Mouse (Mus musculus): Measurements from ENCODE around the gene Stard9. TPM values are rescaled to one million over a fixed set of nuclear protein-coding genes. Genes with fewer than 3 reads are reported as not detected.

Gene Stard9
- polyA plus RNA-seq, 1 experiment = 2.1 TPM

- no peaks in the 10 kb centered on the region for H3K27me3 ChIP-seq (ENCODE audit: control insufficient read depth, insufficient read depth, low read length)
- no peak for TF ChIP-seq POLR2A (IDR thresholded peaks at IDR 0.05; ENCODE audit: low read depth, low read length)
- TF ChIP-seq CTCF (IDR thresholded peaks at IDR 0.05; ENCODE audit: extremely low read depth, insufficient read length, insufficient replicate concordance, low read depth, low read length) = no peak
- H3K27ac ChIP-seq (ENCODE audit: insufficient read depth, low read depth, low read length) = no peak overlapping the region
- H3K36me3 ChIP-seq (ENCODE audit: control insufficient read depth, insufficient read depth, low read length) = no peaks in the 10 kb centered on the region
- H3K4me3 ChIP-seq (ENCODE audit: low read depth, low read length) = no peak overlapping the region
- H3K4me1 ChIP-seq (ENCODE audit: control insufficient read depth, insufficient read depth, insufficient read length, low read length) = peaks cover 6% of the 10 kb centered on the region; the same call in 1 of the 2 replicates
- WGBS = 72% methylated on average over 7 of the region's 7 CpGs
Measured at GRCm38 (mm10) chr2:120652925-120653284, 24.0 kb downstream of the Stard9 start.

GRCm38 (mm10) chr2:120654693-120655092 lies 25.8 kb downstream of the Stard9 start:
- H3K27ac ChIP-seq (ENCODE audit: insufficient read depth, low read depth, low read length) = no peak overlapping the region
- 79% methylated on average over 2 of the region's 2 CpGs for WGBS
- no peaks in the 10 kb centered on the region for H3K27me3 ChIP-seq (ENCODE audit: control insufficient read depth, insufficient read depth, low read length)
- H3K36me3 ChIP-seq (ENCODE audit: control insufficient read depth, insufficient read depth, low read length) = no peaks in the 10 kb centered on the region
- H3K4me1 ChIP-seq (ENCODE audit: control insufficient read depth, insufficient read depth, insufficient read length, low read length) = peaks cover 6% of the 10 kb centered on the region; the same call in 1 of the 2 replicates
- TF ChIP-seq CTCF (IDR thresholded peaks at IDR 0.05; ENCODE audit: extremely low read depth, insufficient read length, insufficient replicate concordance, low read depth, low read length) (no peak), POLR2A (IDR thresholded peaks at IDR 0.05; ENCODE audit: low read depth, low read length) (no peak)
- no peak overlapping the region for H3K4me3 ChIP-seq (ENCODE audit: low read depth, low read length)

- Histone ChIP-seq H3K4me3 (ENCODE audit: low read depth, low read length) (no peak overlapping the region), H3K27me3 (ENCODE audit: control insufficient read depth, insufficient read depth, low read length) (no peaks in the 10 kb centered on the region), H3K27ac (ENCODE audit: insufficient read depth, low read depth, low read length) (no peak overlapping the region), H3K4me1 (ENCODE audit: control insufficient read depth, insufficient read depth, insufficient read length, low read length) (peaks cover 6% of the 10 kb centered on the region; the same call in 1 of the 2 replicates), H3K36me3 (ENCODE audit: control insufficient read depth, insufficient read depth, low read length) (no peaks in the 10 kb centered on the region)
- TF ChIP-seq POLR2A (IDR thresholded peaks at IDR 0.05; ENCODE audit: low read depth, low read length) (no peak), CTCF (IDR thresholded peaks at IDR 0.05; ENCODE audit: extremely low read depth, insufficient read length, insufficient replicate concordance, low read depth, low read length) (no peak)
- WGBS = 81% methylated on average over 5 of the region's 5 CpGs
Measured at GRCm38 (mm10) chr2:120655905-120656304, 27.0 kb downstream of the Stard9 start.

GRCm38 (mm10) chr2:120656711-120657110 lies 27.8 kb downstream of the Stard9 start:
- no peak for TF ChIP-seq POLR2A (IDR thresholded peaks at IDR 0.05; ENCODE audit: low read depth, low read length)
- no peak for TF ChIP-seq CTCF (IDR thresholded peaks at IDR 0.05; ENCODE audit: extremely low read depth, insufficient read length, insufficient replicate concordance, low read depth, low read length)
- H3K4me1 ChIP-seq (ENCODE audit: control insufficient read depth, insufficient read depth, insufficient read length, low read length) = peaks cover 6% of the 10 kb centered on the region; the same call in 1 of the 2 replicates
- H3K36me3 ChIP-seq (ENCODE audit: control insufficient read depth, insufficient read depth, low read length) = no peaks in the 10 kb centered on the region
- 93% methylated on average over 2 of the region's 2 CpGs for WGBS
- H3K27ac ChIP-seq (ENCODE audit: insufficient read depth, low read depth, low read length) = no peak overlapping the region
- H3K4me3 ChIP-seq (ENCODE audit: low read depth, low read length) = no peak overlapping the region
- H3K27me3 ChIP-seq (ENCODE audit: control insufficient read depth, insufficient read depth, low read length) = no peaks in the 10 kb centered on the region

- no peaks in the 10 kb centered on the region for H3K36me3 ChIP-seq (ENCODE audit: control insufficient read depth, insufficient read depth, low read length)
- 75% methylated on average over 5 of the region's 5 CpGs for WGBS
- TF ChIP-seq CTCF (IDR thresholded peaks at IDR 0.05; ENCODE audit: extremely low read depth, insufficient read length, insufficient replicate concordance, low read depth, low read length) (no peak), POLR2A (IDR thresholded peaks at IDR 0.05; ENCODE audit: low read depth, low read length) (no peak)
- H3K27ac ChIP-seq (ENCODE audit: insufficient read depth, low read depth, low read length) = no peak overlapping the region
- peaks cover 4% of the 10 kb centered on the region; the same call in 1 of the 2 replicates for H3K4me1 ChIP-seq (ENCODE audit: control insufficient read depth, insufficient read depth, insufficient read length, low read length)
- no peak overlapping the region for H3K4me3 ChIP-seq (ENCODE audit: low read depth, low read length)
- H3K27me3 ChIP-seq (ENCODE audit: control insufficient read depth, insufficient read depth, low read length) = no peaks in the 10 kb centered on the region
Measured at GRCm38 (mm10) chr2:120658486-120658885, 29.6 kb downstream of the Stard9 start.

- H3K36me3 ChIP-seq (ENCODE audit: control insufficient read depth, insufficient read depth, low read length) = no peaks in the 10 kb centered on the region
- H3K4me1 ChIP-seq (ENCODE audit: control insufficient read depth, insufficient read depth, insufficient read length, low read length) = peaks cover 4% of the 10 kb centered on the region; the same call in 1 of the 2 replicates
- no peaks in the 10 kb centered on the region for H3K27me3 ChIP-seq (ENCODE audit: control insufficient read depth, insufficient read depth, low read length)
- no peak for TF ChIP-seq CTCF (IDR thresholded peaks at IDR 0.05; ENCODE audit: extremely low read depth, insufficient read length, insufficient replicate concordance, low read depth, low read length)
- no peak for TF ChIP-seq POLR2A (IDR thresholded peaks at IDR 0.05; ENCODE audit: low read depth, low read length)
- no peak overlapping the region for H3K4me3 ChIP-seq (ENCODE audit: low read depth, low read length)
- no peak overlapping the region for H3K27ac ChIP-seq (ENCODE audit: insufficient read depth, low read depth, low read length)
Measured at GRCm38 (mm10) chr2:120659318-120659717, 30.4 kb downstream of the Stard9 start.

GRCm38 (mm10) chr2:120660486-120661078 lies 31.7 kb downstream of the Stard9 start:
- no peak overlapping the region for H3K27ac ChIP-seq (ENCODE audit: insufficient read depth, low read depth, low read length)
- TF ChIP-seq CTCF (IDR thresholded peaks at IDR 0.05; ENCODE audit: extremely low read depth, insufficient read length, insufficient replicate concordance, low read depth, low read length) (no peak), POLR2A (IDR thresholded peaks at IDR 0.05; ENCODE audit: low read depth, low read length) (no peak)

More at GRCm38 (mm10) chr2:120660486-120661078, 31.7 kb downstream of the Stard9 start:
- Histone ChIP-seq H3K36me3 (ENCODE audit: control insufficient read depth, insufficient read depth, low read length) (no peaks in the 10 kb centered on the region), H3K27me3 (ENCODE audit: control insufficient read depth, insufficient read depth, low read length) (no peaks in the 10 kb centered on the region), H3K4me1 (ENCODE audit: control insufficient read depth, insufficient read depth, insufficient read length, low read length) (peaks cover 4% of the 10 kb centered on the region; the same call in 1 of the 2 replicates), H3K4me3 (ENCODE audit: low read depth, low read length) (no peak overlapping the region)
- 57% methylated on average over 5 of the region's 5 CpGs for WGBS

All from small intestine, adult 2 months (tissue).